Mouse (Mus musculus): Measurements from ENCODE around the gene Fgfr2. TPM values are rescaled to one million over a fixed set of nuclear protein-coding genes. Genes with fewer than 3 reads are reported as not detected.

Gene Fgfr2
- polyA plus RNA-seq, 1 experiment, result 0.17 TPM

GRCm38 (mm10) chr7:130178991-130179390 is 2944.2 kb downstream of the Fgfr2 start:
- Histone ChIP-seq H3K36me3 (ENCODE audit: control insufficient read depth, insufficient read depth) (no peaks in the 10 kb centered on the region), H3ac (ENCODE audit: control insufficient read depth, insufficient read length) (no peak overlapping the region)

DNA sequence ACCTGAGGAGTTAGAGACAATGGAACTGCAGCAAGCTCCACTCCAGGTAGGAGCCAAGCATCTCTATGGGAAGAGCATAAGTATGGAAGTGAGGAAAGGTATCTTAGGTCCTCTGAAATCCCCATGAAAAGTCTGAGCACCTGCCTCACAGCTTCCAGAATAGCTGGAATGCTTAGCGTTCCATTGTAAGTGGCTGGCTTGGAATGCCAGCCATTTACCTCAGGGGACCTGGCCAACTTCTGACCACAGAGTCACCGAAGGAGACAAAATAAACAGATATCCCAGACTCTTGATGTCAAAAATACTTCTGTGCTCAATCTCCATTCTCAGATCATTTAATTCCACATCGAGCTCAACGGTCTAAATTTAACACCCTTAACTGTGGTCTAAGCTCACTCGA is 2946.1 kb downstream of the Fgfr2 start:
- no peaks in the 10 kb centered on the region for H3K27me3 ChIP-seq (ENCODE audit: control insufficient read depth, insufficient read depth, insufficient read length)
- H3ac ChIP-seq (ENCODE audit: control insufficient read depth, insufficient read length), result no peak overlapping the region
- TF ChIP-seq REST (IDR thresholded peaks at IDR 0.05; ENCODE audit: insufficient read depth, insufficient read length) (no peak), TCF3 (IDR thresholded peaks at IDR 0.05; ENCODE audit: insufficient read length, low read depth) (no peak), CEBPB (IDR thresholded peaks at IDR 0.05; ENCODE audit: insufficient read depth, poor library complexity, severe bottlenecking) (no peak), MYOD1 (IDR thresholded peaks at IDR 0.05; ENCODE audit: control insufficient read depth in 1 of 3, insufficient read length in 2 of 3, low read depth in 2 of 3) (no peak), MAX (IDR thresholded peaks at IDR 0.05; ENCODE audit: low read depth) (no peak), POLR2AphosphoS2 (IDR thresholded peaks at IDR 0.05; ENCODE audit: insufficient read length, low read depth) (no peak), POLR2A (IDR thresholded peaks at IDR 0.05; ENCODE audit: insufficient read length, low read depth) (no peak), E2F4 (IDR thresholded peaks at IDR 0.05; ENCODE audit: insufficient read depth) (no peak), TCF12 (IDR thresholded peaks at IDR 0.05; ENCODE audit: insufficient read depth, poor library complexity, severe bottlenecking) (no peak), USF1 (IDR thresholded peaks at IDR 0.05; ENCODE audit: low read depth) (no peak), MYOG (IDR thresholded peaks at IDR 0.05; ENCODE audit: control insufficient read depth in 1 of 3, insufficient read depth in 1 of 3, insufficient read length in 2 of 3, low read depth in 2 of 3) (no peak), SRF (IDR thresholded peaks at IDR 0.05; ENCODE audit: control insufficient read depth, insufficient read length, low read depth) (no peak)
- no peaks in the 10 kb centered on the region for H3K36me3 ChIP-seq (ENCODE audit: control insufficient read depth, insufficient read depth)
- no peak overlapping the region for H3K4me2 ChIP-seq (ENCODE audit: low read depth)
- no peak overlapping the region for H3K4me3 ChIP-seq
- no peaks in the 10 kb centered on the region for H3K79me2 ChIP-seq (ENCODE audit: control insufficient read depth, insufficient read depth)

More at GRCm38 (mm10) chr7:130178991-130179390, 2944.2 kb downstream of the Fgfr2 start:
- H3K4me3 ChIP-seq, result no peak overlapping the region
- no peaks in the 10 kb centered on the region for H3K27me3 ChIP-seq (ENCODE audit: control insufficient read depth, insufficient read depth, insufficient read length)
- no peaks in the 10 kb centered on the region for H3K79me2 ChIP-seq (ENCODE audit: control insufficient read depth, insufficient read depth)
- no peak overlapping the region for H3K4me2 ChIP-seq (ENCODE audit: low read depth)
- TF ChIP-seq POLR2A (IDR thresholded peaks at IDR 0.05; ENCODE audit: insufficient read length, low read depth) (no peak), USF1 (IDR thresholded peaks at IDR 0.05; ENCODE audit: low read depth) (no peak), CEBPB (IDR thresholded peaks at IDR 0.05; ENCODE audit: insufficient read depth, poor library complexity, severe bottlenecking) (no peak), TCF12 (IDR thresholded peaks at IDR 0.05; ENCODE audit: insufficient read depth, poor library complexity, severe bottlenecking) (no peak)

DNA sequence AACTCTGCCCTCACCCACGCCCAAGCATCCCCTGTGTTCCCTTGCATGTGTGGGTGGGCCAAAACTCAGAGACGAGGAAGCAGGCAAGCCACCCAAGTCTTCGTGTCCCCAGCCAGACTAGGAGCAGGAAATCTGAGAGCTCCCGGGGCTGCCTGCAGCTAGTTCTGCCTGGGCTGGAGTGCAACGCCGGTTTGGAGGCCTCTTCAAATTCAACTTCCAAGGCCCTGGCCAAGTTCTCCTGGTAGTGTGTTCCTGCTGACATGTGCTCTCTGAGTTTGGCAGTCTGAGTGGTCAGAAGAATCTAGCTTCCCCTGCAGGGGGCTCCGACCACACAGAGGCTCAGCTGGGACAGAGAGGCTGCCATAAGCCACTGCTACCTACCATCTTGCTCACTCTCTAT is 2948.6 kb downstream of the Fgfr2 start:
- no peak for TF ChIP-seq MYOD1 (IDR thresholded peaks at IDR 0.05; ENCODE audit: control insufficient read depth in 1 of 3, insufficient read length in 2 of 3, low read depth in 2 of 3)
- no peak for TF ChIP-seq POLR2A (IDR thresholded peaks at IDR 0.05; ENCODE audit: insufficient read length, low read depth)
- TF ChIP-seq SRF (IDR thresholded peaks at IDR 0.05; ENCODE audit: control insufficient read depth, insufficient read length, low read depth), result no peak
- TF ChIP-seq TCF3 (IDR thresholded peaks at IDR 0.05; ENCODE audit: insufficient read length, low read depth), result no peak
- no peak for TF ChIP-seq MAX (IDR thresholded peaks at IDR 0.05; ENCODE audit: low read depth)
- no peak for TF ChIP-seq MYOG (IDR thresholded peaks at IDR 0.05; ENCODE audit: control insufficient read depth in 1 of 3, insufficient read depth in 1 of 3, insufficient read length in 2 of 3, low read depth in 2 of 3)
- TF ChIP-seq TCF12 (IDR thresholded peaks at IDR 0.05; ENCODE audit: insufficient read depth, poor library complexity, severe bottlenecking), result no peak
- no peak for TF ChIP-seq USF1 (IDR thresholded peaks at IDR 0.05; ENCODE audit: low read depth)
- TF ChIP-seq CEBPB (IDR thresholded peaks at IDR 0.05; ENCODE audit: insufficient read depth, poor library complexity, severe bottlenecking), result no peak
- H3K4me3 ChIP-seq, result no peak overlapping the region
- H3ac ChIP-seq (ENCODE audit: control insufficient read depth, insufficient read length), result no peak overlapping the region
- H3K36me3 ChIP-seq (ENCODE audit: control insufficient read depth, insufficient read depth), result no peaks in the 10 kb centered on the region
- no peaks in the 10 kb centered on the region for H3K27me3 ChIP-seq (ENCODE audit: control insufficient read depth, insufficient read depth, insufficient read length)
- H3K79me2 ChIP-seq (ENCODE audit: control insufficient read depth, insufficient read depth), result no peaks in the 10 kb centered on the region
- H3K4me2 ChIP-seq (ENCODE audit: low read depth), result peak overlapping the region; percentile 24

DNA sequence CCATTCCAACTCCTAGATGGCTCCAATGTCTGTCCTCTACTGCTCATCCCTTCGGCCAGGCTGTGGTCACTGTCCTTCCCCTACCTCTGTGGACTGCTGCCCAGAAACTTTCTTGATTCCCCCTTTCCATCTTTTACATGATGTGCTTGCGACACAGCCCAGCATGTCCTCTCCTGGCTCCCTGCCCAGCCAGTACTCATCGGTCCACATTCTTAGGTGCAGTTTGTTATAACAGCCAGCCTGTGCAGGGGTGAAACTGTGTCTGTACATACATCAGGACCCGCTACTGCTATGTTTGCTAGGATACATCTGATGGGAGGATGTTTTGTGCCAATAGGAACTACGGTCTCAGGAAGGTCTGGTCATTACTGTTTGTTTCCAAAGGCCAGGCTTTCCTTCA is 2949.2 kb downstream of the Fgfr2 start:
- no peak overlapping the region for H3ac ChIP-seq (ENCODE audit: control insufficient read depth, insufficient read length)
- TF ChIP-seq MYOG (IDR thresholded peaks at IDR 0.05; ENCODE audit: control insufficient read depth in 1 of 3, insufficient read depth in 1 of 3, insufficient read length in 2 of 3, low read depth in 2 of 3), result no peak
- TF ChIP-seq CEBPB (IDR thresholded peaks at IDR 0.05; ENCODE audit: insufficient read depth, poor library complexity, severe bottlenecking), result no peak
- TF ChIP-seq SRF (IDR thresholded peaks at IDR 0.05; ENCODE audit: control insufficient read depth, insufficient read length, low read depth), result no peak
- TF ChIP-seq TCF3 (IDR thresholded peaks at IDR 0.05; ENCODE audit: insufficient read length, low read depth), result no peak
- no peak for TF ChIP-seq USF1 (IDR thresholded peaks at IDR 0.05; ENCODE audit: low read depth)
- H3K27me3 ChIP-seq (ENCODE audit: control insufficient read depth, insufficient read depth, insufficient read length), result no peaks in the 10 kb centered on the region
- H3K79me2 ChIP-seq (ENCODE audit: control insufficient read depth, insufficient read depth), result no peaks in the 10 kb centered on the region
- H3K4me3 ChIP-seq, result no peak overlapping the region
- no peak overlapping the region for H3K4me2 ChIP-seq (ENCODE audit: low read depth)
- no peaks in the 10 kb centered on the region for H3K36me3 ChIP-seq (ENCODE audit: control insufficient read depth, insufficient read depth)

- H3K4me3 ChIP-seq, result no peak overlapping the region
- H3K4me2 ChIP-seq (ENCODE audit: low read depth), result no peak overlapping the region
- H3ac ChIP-seq (ENCODE audit: control insufficient read depth, insufficient read length), result no peak overlapping the region
- no peaks in the 10 kb centered on the region for H3K79me2 ChIP-seq (ENCODE audit: control insufficient read depth, insufficient read depth)
- no peaks in the 10 kb centered on the region for H3K27me3 ChIP-seq (ENCODE audit: control insufficient read depth, insufficient read depth, insufficient read length)
- no peaks in the 10 kb centered on the region for H3K36me3 ChIP-seq (ENCODE audit: control insufficient read depth, insufficient read depth)
- no peak for TF ChIP-seq SRF (IDR thresholded peaks at IDR 0.05; ENCODE audit: control insufficient read depth, insufficient read length, low read depth)
- TF ChIP-seq TCF3 (IDR thresholded peaks at IDR 0.05; ENCODE audit: insufficient read length, low read depth), result no peak
- TF ChIP-seq MYOG (IDR thresholded peaks at IDR 0.05; ENCODE audit: control insufficient read depth in 1 of 3, insufficient read depth in 1 of 3, insufficient read length in 2 of 3, low read depth in 2 of 3), result no peak
- TF ChIP-seq REST (IDR thresholded peaks at IDR 0.05; ENCODE audit: insufficient read depth, insufficient read length), result no peak
- TF ChIP-seq TCF12 (IDR thresholded peaks at IDR 0.05; ENCODE audit: insufficient read depth, poor library complexity, severe bottlenecking), result no peak
Measured at GRCm38 (mm10) chr7:130170144-130170543, 2953.0 kb downstream of the Fgfr2 start.
